Mouse (Mus musculus) megakaryocyte progenitor cell, adult 5-6 weeks (primary cell): ENCODE data around the gene Olfr1499. TPM values are rescaled to one million over a fixed set of nuclear protein-coding genes. Genes with fewer than 3 reads are reported as not detected.
"Not testable (repeated sequence)": the region's sequence is repeated elsewhere in the genome, so short reads cannot be mapped to it uniquely, and the experiment has no call there.

Source experiments
- ATAC-seq: replicated peaks from 2 replicates; pipeline ENCODE4 v1.8.0; 2016; ENCODE audit warnings: mild to moderate bottlenecking, moderate TSS enrichment, inconsistent platforms; ENCODE audit not compliant: poor library complexity
- total RNA-seq, 2 experiments: library from RNA; stranded (forward) in 1 of 2; stranded (reverse) in 1 of 2; fragments of 157-497, 149-512 nt in 1 of 2; fragments of 200-1000 nt in 1 of 2; gene quantifications; 2 replicates each; pipeline versions ENCODE4 v1.2.3 to v1.2.4; 2015 to 2017

The Olfr1499 gene
- not detected in 2 replicates for total RNA-seq (2015)
- total RNA-seq (2017): not detected in 2 replicates

DNA sequence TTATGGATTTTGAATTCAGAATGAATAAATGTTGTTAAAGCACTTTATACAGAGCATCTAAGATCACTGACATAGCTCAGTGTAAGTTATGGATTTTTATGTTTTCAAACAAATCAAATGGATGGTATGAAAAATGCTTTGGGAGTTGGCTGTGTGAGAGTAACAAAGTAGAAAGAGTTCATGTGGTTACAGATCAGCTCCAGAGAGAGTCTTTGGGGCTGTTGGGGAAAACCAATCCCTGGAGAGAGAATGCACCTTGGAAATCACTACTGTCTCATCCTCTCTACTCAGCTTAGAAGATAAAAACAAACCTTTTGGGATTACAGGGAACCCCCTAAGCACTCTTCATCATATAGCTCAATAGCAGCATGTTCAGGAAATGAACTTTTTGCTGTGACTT, at the start of gene Olfr1499:
Gene Olfr1499 (minus strand): TSS at position 101 of the 400 bp plus-strand sequence.
- no peak for ATAC-seq

DNA sequence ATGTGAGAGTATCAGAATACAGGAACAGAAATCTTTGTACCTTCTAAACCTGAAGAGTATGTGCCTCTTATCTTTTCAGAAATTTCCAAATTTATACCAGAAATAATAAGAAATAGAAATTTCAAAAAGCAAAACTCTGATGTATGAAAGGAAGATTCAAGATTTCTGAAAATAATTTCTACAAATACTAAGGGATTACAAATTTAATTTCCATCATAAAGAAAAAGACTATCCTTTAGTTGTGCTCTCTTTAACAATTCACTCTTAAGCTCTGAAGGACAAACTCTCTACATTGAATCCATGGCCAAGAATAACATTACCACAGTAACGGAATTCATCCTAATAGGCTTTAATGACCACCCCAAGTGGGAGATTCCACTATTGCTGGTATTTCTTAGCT, 42.2 kb upstream of the Olfr1499 start, which contains the start of gene Olfr1502:
Gene Olfr1502 (plus strand): TSS at position 301 of the 400 bp plus-strand sequence.
- ATAC-seq: no peak

DNA sequence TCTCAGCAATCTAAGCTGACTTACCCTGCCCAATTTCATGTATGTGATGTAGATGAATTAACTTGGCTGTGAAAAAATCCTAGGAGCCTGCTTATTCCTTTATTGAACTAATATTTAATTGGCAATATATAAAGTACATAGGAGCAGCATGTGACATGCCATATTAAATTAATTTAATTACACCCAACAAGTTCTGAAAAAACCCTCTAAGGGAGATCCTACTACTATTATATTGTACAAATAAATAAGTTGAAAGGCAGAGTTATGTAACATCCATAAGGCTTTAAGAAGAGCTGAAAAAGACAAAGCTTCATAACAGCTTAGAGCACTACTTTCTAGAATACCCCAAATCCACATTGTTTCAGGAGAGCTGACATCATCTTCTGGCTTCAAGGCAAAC, 31.3 kb upstream of the Olfr1499 start, which contains the start of gene Olfr1501:
Gene Olfr1501 (minus strand): TSS at position 101 of the 400 bp plus-strand sequence.
- ATAC-seq: not testable (repeated sequence)

DNA sequence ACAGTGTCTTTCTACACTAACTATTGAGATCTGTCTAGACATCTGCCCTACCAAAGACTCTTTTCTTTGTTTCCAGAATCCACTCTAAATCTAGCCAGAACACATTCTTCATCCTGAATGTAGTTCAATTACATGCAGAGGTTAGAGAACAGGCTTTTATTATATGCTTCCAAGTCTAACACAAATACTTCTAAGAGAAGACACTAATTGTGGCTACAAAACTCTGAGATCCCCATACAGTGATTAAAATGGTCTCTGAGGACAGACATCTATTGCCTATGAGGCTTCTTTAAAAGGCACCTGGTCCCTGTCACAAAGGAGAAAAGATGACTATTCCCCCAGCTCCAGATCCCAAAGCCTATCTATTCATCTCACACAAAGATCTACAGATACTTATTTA, 11.1 kb upstream of the Olfr1499 start, which contains the start of gene Olfr1500:
Gene Olfr1500 (minus strand): TSS at position 101 of the 400 bp plus-strand sequence.
- ATAC-seq: no peak

DNA sequence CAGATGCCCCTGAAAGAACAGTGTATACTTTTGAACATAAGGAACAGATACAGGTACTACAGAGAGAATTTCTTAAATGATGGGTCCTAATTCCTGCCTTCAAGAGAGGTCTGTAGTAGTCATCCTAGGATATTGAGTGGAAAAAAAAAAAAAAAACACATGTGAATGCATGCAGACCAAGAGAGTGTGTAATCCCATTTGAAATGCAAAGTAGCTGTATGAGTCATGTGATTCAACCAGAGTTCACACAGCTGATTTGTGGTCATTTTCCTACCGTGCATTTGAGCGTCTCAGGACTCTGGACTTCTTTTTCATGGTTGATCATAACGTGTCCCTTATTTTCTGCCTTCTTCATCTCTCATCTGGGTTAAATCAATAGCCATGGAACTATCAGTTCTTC, 9.2 kb upstream of the Olfr1499 start:
- ATAC-seq: no peak

GRCm38 (mm10) chr19:13820847-13821246, 1.6 kb upstream of the Olfr1499 start:
- ATAC-seq: 0 out of 2 replicates have a peak, but pooled peaks have one; percentile 29

GRCm38 (mm10) chr19:13818827-13819226, 420 bp downstream of the Olfr1499 start:
- ATAC-seq: 0 out of 2 replicates have a peak, but pooled peaks have one; percentile 39

DNA sequence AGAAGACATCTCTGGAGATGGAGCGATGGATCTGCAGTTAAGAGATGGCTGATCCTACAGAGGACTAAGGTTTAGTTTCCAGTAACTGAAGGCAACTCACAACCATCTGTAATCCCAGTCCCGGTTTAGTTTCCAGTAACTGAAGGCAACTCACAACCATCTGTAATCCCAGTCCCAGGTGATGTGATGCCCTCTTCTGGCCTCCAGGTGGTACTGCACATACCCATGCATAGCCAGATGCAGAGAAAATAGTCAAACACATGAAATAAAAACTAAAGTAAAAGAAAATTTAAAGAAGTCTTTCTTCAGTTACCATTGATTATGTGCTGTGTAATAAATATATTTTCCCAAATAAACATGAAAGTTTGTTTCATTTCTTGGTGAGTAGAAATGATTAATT, 6.4 kb downstream of the Olfr1499 start:
- ATAC-seq: 0 out of 2 replicates have a peak, but pooled peaks have one; percentile 39

- ATAC-seq: not testable (repeated sequence)
These were observed 13.8 kb downstream of the Olfr1499 start for GRCm38 (mm10) chr19:13805486-13805885.

- no peak for ATAC-seq
These were observed 21.1 kb downstream of the Olfr1499 start, which contains the start of gene Olfr1497 for GRCm38 (mm10) chr19:13798102-13798501. Gene Olfr1497, minus strand, starts transcription at chr19:13798202.

DNA sequence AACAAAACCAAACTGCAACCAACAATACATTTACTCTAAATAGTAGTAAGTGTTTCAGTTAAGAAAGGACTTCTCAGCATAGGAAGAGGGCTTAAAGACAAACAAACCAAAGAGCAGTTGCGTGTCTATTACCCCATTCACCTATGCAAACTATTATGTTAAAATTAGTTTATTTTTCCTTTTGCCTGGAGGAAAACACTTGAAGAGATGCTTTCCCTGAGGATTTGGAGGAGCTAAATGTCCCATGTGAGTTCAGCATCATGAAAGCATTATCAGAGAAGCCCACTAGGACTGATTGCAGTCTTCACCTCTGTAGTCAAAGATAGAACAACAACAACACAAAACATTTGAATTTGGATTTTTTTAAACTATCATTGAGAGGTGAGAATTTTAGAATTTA, 41.7 kb downstream of the Olfr1499 start, which contains the start of gene Olfr1496:
Gene Olfr1496 (plus strand): TSS at position 301 of the 400 bp plus-strand sequence.
- ATAC-seq: no peak

DNA sequence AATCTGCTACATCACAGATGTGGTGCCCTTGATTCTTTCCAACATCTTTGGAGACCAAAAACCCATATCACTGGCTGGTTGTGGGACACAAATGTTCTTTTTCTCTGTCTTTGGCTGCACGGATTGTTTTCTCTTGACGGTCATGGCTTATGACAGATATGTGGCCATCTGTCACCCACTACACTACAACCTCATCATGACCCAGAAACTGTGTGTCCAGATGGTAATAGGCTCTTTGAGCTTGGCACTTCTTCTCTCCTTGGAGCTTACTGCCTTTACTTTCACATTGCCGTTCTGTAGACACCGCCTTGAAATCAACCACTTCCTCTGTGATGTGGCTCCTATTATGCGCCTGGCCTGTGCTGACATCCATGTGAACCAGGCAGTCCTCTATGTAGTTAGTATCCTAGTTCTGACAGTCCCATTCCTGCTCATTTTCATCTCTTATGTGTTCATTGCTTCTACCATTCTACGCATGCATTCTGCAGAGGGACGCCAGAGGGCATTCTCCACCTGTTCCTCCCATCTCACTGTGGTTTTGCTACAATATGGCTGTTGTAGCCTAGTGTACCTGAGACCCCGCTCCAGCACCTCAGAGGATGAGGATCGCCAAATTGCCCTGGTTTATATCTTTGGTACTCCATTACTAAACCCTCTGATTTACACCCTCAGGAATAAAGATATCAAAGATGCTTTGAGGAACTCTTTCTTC, 50.5 kb downstream of the Olfr1499 start:
- no peak for ATAC-seq

- no peak for ATAC-seq
These were observed 54.9 kb downstream of the Olfr1499 start, which contains the start of gene Olfr1495 for GRCm38 (mm10) chr19:13764306-13764705. Gene Olfr1495, plus strand, starts transcription at chr19:13764606.

Other genes with a start within 250 kb of the Olfr1499 start
- gene Olfr1484, start 235.9 kb downstream of the Olfr1499 start, total RNA-seq (2015): not detected in 2 replicates
- not detected in 2 replicates for gene Olfr1484, start 235.9 kb downstream of the Olfr1499 start, total RNA-seq (2017)
- gene Olfr1487, start 202.1 kb downstream of the Olfr1499 start, total RNA-seq (2015): not detected in 2 replicates
- gene Olfr1487, start 202.1 kb downstream of the Olfr1499 start, total RNA-seq (2017): not detected in 2 replicates
- gene Olfr1489, start 187.8 kb downstream of the Olfr1499 start, total RNA-seq (2015): not detected in 2 replicates
- gene Olfr1489, start 187.8 kb downstream of the Olfr1499 start, total RNA-seq (2017): not detected in 2 replicates
- gene Olfr1490, start 168.4 kb downstream of the Olfr1499 start, total RNA-seq (2015): not detected in 2 replicates
- not detected in 2 replicates for gene Olfr1490, start 168.4 kb downstream of the Olfr1499 start, total RNA-seq (2017)
- gene Olfr1491, start 122.2 kb downstream of the Olfr1499 start, total RNA-seq (2015): not detected in 2 replicates
- gene Olfr1491, start 122.2 kb downstream of the Olfr1499 start, total RNA-seq (2017): not detected in 2 replicates
- not detected in 2 replicates for gene Olfr1493-ps1, start 96.2 kb downstream of the Olfr1499 start, total RNA-seq (2015)
- not detected in 2 replicates for gene Olfr1493-ps1, start 96.2 kb downstream of the Olfr1499 start, total RNA-seq (2017)
- gene Olfr1494, start 79.7 kb downstream of the Olfr1499 start, total RNA-seq (2015): not detected in 2 replicates
- gene Olfr1494, start 79.7 kb downstream of the Olfr1499 start, total RNA-seq (2017): not detected in 2 replicates
- gene Olfr1495, start 54.8 kb downstream of the Olfr1499 start, total RNA-seq (2015): not detected in 2 replicates
- not detected in 2 replicates for gene Olfr1495, start 54.8 kb downstream of the Olfr1499 start, total RNA-seq (2017)
- gene Olfr1496, start 41.6 kb downstream of the Olfr1499 start, total RNA-seq (2015): not detected in 2 replicates
- not detected in 2 replicates for gene Olfr1496, start 41.6 kb downstream of the Olfr1499 start, total RNA-seq (2017)
- gene Olfr1497, start 21.2 kb downstream of the Olfr1499 start, total RNA-seq (2015): not detected in 2 replicates
- gene Olfr1497, start 21.2 kb downstream of the Olfr1499 start, total RNA-seq (2017): not detected in 2 replicates
- not detected in 2 replicates for gene Olfr1500, start 11.0 kb upstream of the Olfr1499 start, total RNA-seq (2015)
- gene Olfr1500, start 11.0 kb upstream of the Olfr1499 start, total RNA-seq (2017): not detected in 2 replicates
- not detected in 2 replicates for gene Olfr1501, start 31.2 kb upstream of the Olfr1499 start, total RNA-seq (2015)
- gene Olfr1501, start 31.2 kb upstream of the Olfr1499 start, total RNA-seq (2017): not detected in 2 replicates
- gene Olfr1502, start 42.3 kb upstream of the Olfr1499 start, total RNA-seq (2015): not detected in 2 replicates
- not detected in 2 replicates for gene Olfr1502, start 42.3 kb upstream of the Olfr1499 start, total RNA-seq (2017)
- gene Olfr1504, start 78.5 kb upstream of the Olfr1499 start, total RNA-seq (2015): not detected in 2 replicates
- gene Olfr1504, start 78.5 kb upstream of the Olfr1499 start, total RNA-seq (2017): not detected in 2 replicates
- gene Olfr1505, start 94.1 kb upstream of the Olfr1499 start, total RNA-seq (2015): not detected in 2 replicates
- gene Olfr1505, start 94.1 kb upstream of the Olfr1499 start, total RNA-seq (2017): not detected in 2 replicates